Mouse (Mus musculus): Measurements from ENCODE around the gene Rfc2. TPM values are rescaled to one million over a fixed set of nuclear protein-coding genes. Genes with fewer than 3 reads are reported as not detected.

The Rfc2 gene
- total and polyA plus RNA-seq, 3 experiments = 222 to 283 (median 237) TPM

GRCm38 (mm10) chr5:134565696-134566095, 15.5 kb upstream of the Rfc2 start:
- Histone ChIP-seq H3K27me3 (replicated peaks) (no peaks in the 10 kb centered on the region), H3K9ac (ENCODE audit: insufficient read depth, low read depth) (no peak overlapping the region), H3K4me1 (ENCODE audit: control insufficient read depth in 1 of 2, insufficient read depth in 2 of 2) (peaks cover 8 to 47% of the 10 kb centered on the region in 2 experiments), H3K4me3 (replicated peaks in 1 of 3; ENCODE audit: low read depth in 2 of 3, low read length in 2 of 3, poor library complexity in 1 of 3) (no peak overlapping the region), H3K9me3 (replicated peaks; ENCODE audit: low read length) (no peaks in the 10 kb centered on the region), H3K79me2 (replicated peaks; ENCODE audit: control insufficient read depth, extremely low read depth, insufficient read depth, poor library complexity, severe bottlenecking) (no peaks in the 10 kb centered on the region), H3K36me3 (replicated peaks in 1 of 2; ENCODE audit: control insufficient read depth in 1 of 2, insufficient read depth in 1 of 2, low read length in 1 of 2) (no peaks in the 10 kb centered on the region), H3K27ac (ENCODE audit: insufficient read depth, low read depth) (no peak overlapping the region), H3K4me2 (ENCODE audit: insufficient read depth, low read depth, poor library complexity, severe bottlenecking) (no peak overlapping the region)
- in situ Hi-C loops (cut with MboI; ENCODE audit: low pct_ligation_motif_present, low pct_unique_long_range_greater_than_20kb, low sequenced_read_pairs) (no loop called here), dilution Hi-C loops (cut with MboI; ENCODE audit: extremely low pct_ligation_motif_present, extremely low pct_unique_long_range_greater_than_20kb, low sequenced_read_pairs) (no loop called here)
- TF ChIP-seq HCFC1 (IDR thresholded peaks at IDR 0.05; ENCODE audit: low read depth, low read length) (no peak), RCOR1 (conservative IDR thresholded peaks at IDR 0.05; ENCODE audit: low read depth, low read length) (no peak), MYC (IDR thresholded peaks at IDR 0.05; ENCODE audit: low read depth, low read length) (no peak), SIN3A (IDR thresholded peaks at IDR 0.05; ENCODE audit: low read length) (no peak), KAT2A (IDR thresholded peaks at IDR 0.05; ENCODE audit: insufficient replicate concordance, low read length) (no peak), MEF2A (IDR thresholded peaks at IDR 0.05; ENCODE audit: borderline replicate concordance, low read depth, low read length) (peak; percentile 61; the same call in 1 of the 2 replicates), USF1 (IDR thresholded peaks at IDR 0.05; ENCODE audit: low read depth, low read length) (no peak), ETS1 (conservative IDR thresholded peaks at IDR 0.05; ENCODE audit: low read depth, low read length) (peak; percentile 18; the same call in 1 of the 2 replicates), MAFK (IDR thresholded peaks at IDR 0.05; ENCODE audit: insufficient replicate concordance, low read length) (0 out of 2 replicates have a peak, but pooled peaks have one; percentile 18), EP300 (IDR thresholded peaks at IDR 0.05; ENCODE audit: low read length) (peak; percentile 43; the same call in 1 of the 2 replicates)
- DNase-seq (ENCODE audit: extremely low read depth) = peak; percentile 47

GRCm38 (mm10) chr5:134567445-134567844, 13.7 kb upstream of the Rfc2 start:
- Histone ChIP-seq H3K27ac (ENCODE audit: insufficient read depth, low read depth) (no peak overlapping the region), H3K36me3 (replicated peaks in 1 of 2; ENCODE audit: control insufficient read depth in 1 of 2, insufficient read depth in 1 of 2, low read length in 1 of 2) (no peaks in the 10 kb centered on the region), H3K79me2 (replicated peaks; ENCODE audit: control insufficient read depth, extremely low read depth, insufficient read depth, poor library complexity, severe bottlenecking) (no peaks in the 10 kb centered on the region), H3K4me2 (ENCODE audit: insufficient read depth, low read depth, poor library complexity, severe bottlenecking) (no peak overlapping the region), H3K9ac (ENCODE audit: insufficient read depth, low read depth) (no peak overlapping the region), H3K4me1 (ENCODE audit: control insufficient read depth in 1 of 2, insufficient read depth in 2 of 2) (peaks cover 8 to 58% of the 10 kb centered on the region in 2 experiments), H3K4me3 (replicated peaks in 1 of 3; ENCODE audit: low read depth in 2 of 3, low read length in 2 of 3, poor library complexity in 1 of 3) (no peak overlapping the region), H3K27me3 (replicated peaks) (no peaks in the 10 kb centered on the region), H3K9me3 (replicated peaks; ENCODE audit: low read length) (peaks cover 3% of the 10 kb centered on the region)
- TF ChIP-seq POLR2A (IDR thresholded peaks at IDR 0.05; ENCODE audit: low read depth, low read length) (no peak), POLR2AphosphoS2 (IDR thresholded peaks at IDR 0.05; ENCODE audit: low read depth, low read length) (no peak)
- dilution Hi-C loops (cut with MboI; ENCODE audit: extremely low pct_ligation_motif_present, extremely low pct_unique_long_range_greater_than_20kb, low sequenced_read_pairs) = no loop called here
- in situ Hi-C loops (cut with MboI; ENCODE audit: low pct_ligation_motif_present, low pct_unique_long_range_greater_than_20kb, low sequenced_read_pairs) = no loop called here
- no peak for DNase-seq (ENCODE audit: extremely low read depth)

GRCm38 (mm10) chr5:134568030-134568429, 13.1 kb upstream of the Rfc2 start:
- no peak for TF ChIP-seq BHLHE40 (IDR thresholded peaks at IDR 0.05; ENCODE audit: low read depth, low read length)
- no peak for TF ChIP-seq UBTF (IDR thresholded peaks at IDR 0.05; ENCODE audit: low read depth, low read length)
- no peak for TF ChIP-seq CHD1 (IDR thresholded peaks at IDR 0.05; ENCODE audit: low read depth, low read length)
- TF ChIP-seq IRF4 (IDR thresholded peaks at IDR 0.05; ENCODE audit: low read depth, low read length) = no peak
- no peak for TF ChIP-seq ELF1 (IDR thresholded peaks at IDR 0.05; ENCODE audit: low read depth, low read length)
- no peak for TF ChIP-seq ZKSCAN1 (IDR thresholded peaks at IDR 0.05; ENCODE audit: borderline replicate concordance, low read depth, low read length)
- TF ChIP-seq CTCF (conservative IDR thresholded peaks at IDR 0.05 in 1 of 2, IDR thresholded peaks at IDR 0.05 in 1 of 2; ENCODE audit: low read depth in 2 of 2, low read length in 2 of 2) = no peak
- no peak for TF ChIP-seq MAZ (IDR thresholded peaks at IDR 0.05; ENCODE audit: low read depth, low read length)
- no peak for TF ChIP-seq MAFK (IDR thresholded peaks at IDR 0.05; ENCODE audit: insufficient replicate concordance, low read length)
- TF ChIP-seq ZNF384 (IDR thresholded peaks at IDR 0.05; ENCODE audit: low read depth, low read length) = no peak
- no peak for TF ChIP-seq TCF12 (IDR thresholded peaks at IDR 0.05; ENCODE audit: low read depth, low read length)
- no peak for TF ChIP-seq ZC3H11A (IDR thresholded peaks at IDR 0.05; ENCODE audit: low read depth, low read length)
- no peak for TF ChIP-seq NRF1 (IDR thresholded peaks at IDR 0.05; ENCODE audit: low read depth, low read length)
- TF ChIP-seq MXI1 (IDR thresholded peaks at IDR 0.05; ENCODE audit: low read depth, low read length) = no peak
- no peak for TF ChIP-seq HCFC1 (IDR thresholded peaks at IDR 0.05; ENCODE audit: low read depth, low read length)
- no peak for TF ChIP-seq USF2 (conservative IDR thresholded peaks at IDR 0.05; ENCODE audit: low read depth, low read length)
- dilution Hi-C loops (cut with MboI; ENCODE audit: extremely low pct_ligation_motif_present, extremely low pct_unique_long_range_greater_than_20kb, low sequenced_read_pairs) (no loop called here), in situ Hi-C loops (cut with MboI; ENCODE audit: low pct_ligation_motif_present, low pct_unique_long_range_greater_than_20kb, low sequenced_read_pairs) (no loop called here)
- H3K27ac ChIP-seq (ENCODE audit: insufficient read depth, low read depth) = no peak overlapping the region
- peaks cover 3% of the 10 kb centered on the region for H3K9me3 ChIP-seq (replicated peaks; ENCODE audit: low read length)
- peak; percentile 24 for DNase-seq (ENCODE audit: extremely low read depth)
- H3K4me1 ChIP-seq (ENCODE audit: control insufficient read depth in 1 of 2, insufficient read depth in 2 of 2) = peaks cover 8 to 64% of the 10 kb centered on the region in 2 experiments
- H3K4me2 ChIP-seq (ENCODE audit: insufficient read depth, low read depth, poor library complexity, severe bottlenecking) = no peak overlapping the region
- H3K36me3 ChIP-seq (replicated peaks in 1 of 2; ENCODE audit: control insufficient read depth in 1 of 2, insufficient read depth in 1 of 2, low read length in 1 of 2) = no peaks in the 10 kb centered on the region
- H3K4me3 ChIP-seq (replicated peaks in 1 of 3; ENCODE audit: low read depth in 2 of 3, low read length in 2 of 3, poor library complexity in 1 of 3) = no peak overlapping the region
- no peaks in the 10 kb centered on the region for H3K79me2 ChIP-seq (replicated peaks; ENCODE audit: control insufficient read depth, extremely low read depth, insufficient read depth, poor library complexity, severe bottlenecking)
- H3K9ac ChIP-seq (ENCODE audit: insufficient read depth, low read depth) = no peak overlapping the region
- no peaks in the 10 kb centered on the region for H3K27me3 ChIP-seq (replicated peaks)
